Comparison of ENCODE assay signal across 10 mouse cellular contexts in genomic region chr3:88762401-88762831, GRCm38 (mm10). TPM values are rescaled to one million over a fixed set of nuclear protein-coding genes. Genes with fewer than 3 reads are reported as not detected.
DNase-seq lines count a peak whose midpoint lies in the region; ATAC-seq and TF ChIP-seq lines count a peak whose summit lies in the region.
"Had no signal": no experiment of that assay in that cellular context is flagged by ENCODE, and none has a peak within 500 bp of the region (broad histone marks: within the 10 kb centered on the region; RNA-seq: fewer than 3 reads in every experiment).

No protein-coding gene starts in this region.

- WGBS in hindbrain, embryonic 13.5 days: 41% methylated on average over 6 of the region's 6 CpGs
- 72% methylated on average over 6 of the region's 6 CpGs for WGBS in hindbrain, embryonic 11.5 days
- WGBS in forebrain, postnatal 0 days: 9% methylated on average over 6 of the region's 6 CpGs

- H3K4me2 ChIP-seq in hindbrain, embryonic 13.5 days: no peak overlapping the region
- H3K4me2 ChIP-seq in hindbrain, embryonic 11.5 days (replicated peaks; ENCODE audit: low read depth, low read length): no peak overlapping the region
- no peak overlapping the region for H3K4me2 ChIP-seq in CH12.LX (ENCODE audit: insufficient read depth, low read depth, poor library complexity, severe bottlenecking)
- H3K4me2 ChIP-seq in forebrain, postnatal 0 days (ENCODE audit: low read depth): no peak overlapping the region
- H3K4me2 ChIP-seq: lung, embryonic 15.5 days had no signal

- dilution Hi-C loops in CH12.LX (cut with MboI; ENCODE audit: extremely low pct_ligation_motif_present, extremely low pct_unique_long_range_greater_than_20kb, low sequenced_read_pairs): no loop called here

- no peak overlapping the region for H3K9ac ChIP-seq in hindbrain, embryonic 13.5 days
- no peak overlapping the region for H3K9ac ChIP-seq in hindbrain, embryonic 11.5 days (ENCODE audit: low read depth, low read length)
- H3K9ac ChIP-seq in CH12.LX (ENCODE audit: insufficient read depth, low read depth): no peak overlapping the region
- no peak overlapping the region for H3K9ac ChIP-seq in forebrain, postnatal 0 days
- H3K9ac ChIP-seq: lung, embryonic 15.5 days had no signal

- TF ChIP-seq RAD21 in CH12.LX (IDR thresholded peaks at IDR 0.05; ENCODE audit: low read depth, low read length): peak; percentile 87

- no peak for TF ChIP-seq EP300 in CH12.LX (IDR thresholded peaks at IDR 0.05; ENCODE audit: low read length)

- in situ Hi-C loops in CH12.LX (cut with MboI; ENCODE audit: low pct_ligation_motif_present, low pct_unique_long_range_greater_than_20kb, low sequenced_read_pairs): loop anchor here (10.0 kb wide), 1 partner anchor 172 kb away; no protein-coding TSS in a partner anchor

- no peaks in the 10 kb centered on the region for H3K79me2 ChIP-seq in CH12.LX (replicated peaks; ENCODE audit: control insufficient read depth, extremely low read depth, insufficient read depth, poor library complexity, severe bottlenecking)

- peak in 1 of 2 experiments; percentile 84; a peak in 2 of 4 replicates for TF ChIP-seq CTCF in CH12.LX (conservative IDR thresholded peaks at IDR 0.05 in 1 of 2, IDR thresholded peaks at IDR 0.05 in 1 of 2; ENCODE audit: low read depth in 2 of 2, low read length in 2 of 2)
- TF ChIP-seq CTCF in forebrain, postnatal 0 days (IDR thresholded peaks at IDR 0.05; ENCODE audit: low read depth): peak; percentile 39

- H3K4me1 ChIP-seq in hindbrain, embryonic 13.5 days (replicated peaks): peaks cover 49% of the 10 kb centered on the region
- peaks cover 3% of the 10 kb centered on the region; the same call in 1 of the 2 replicates for H3K4me1 ChIP-seq in hindbrain, embryonic 11.5 days (replicated peaks; ENCODE audit: control insufficient read depth, insufficient read depth, low read length)
- peaks cover 9 to 15% of the 10 kb centered on the region in 2 experiments for H3K4me1 ChIP-seq in CH12.LX (ENCODE audit: control insufficient read depth in 1 of 2, insufficient read depth in 2 of 2)
- no peaks in the 10 kb centered on the region for H3K4me1 ChIP-seq in forebrain, postnatal 0 days (ENCODE audit: insufficient read depth)

- H3K9me3 ChIP-seq in hindbrain, embryonic 13.5 days: no peaks in the 10 kb centered on the region
- H3K9me3 ChIP-seq in hindbrain, embryonic 11.5 days (ENCODE audit: control insufficient read depth, low read length): no peaks in the 10 kb centered on the region
- no peaks in the 10 kb centered on the region for H3K9me3 ChIP-seq in CH12.LX (replicated peaks; ENCODE audit: low read length)
- H3K9me3 ChIP-seq in forebrain, postnatal 0 days (ENCODE audit: low read length): no peaks in the 10 kb centered on the region
- H3K9me3 ChIP-seq: lung, embryonic 15.5 days had no signal

- H3K27me3 ChIP-seq in hindbrain, embryonic 13.5 days: no peaks in the 10 kb centered on the region
- no peaks in the 10 kb centered on the region for H3K27me3 ChIP-seq in hindbrain, embryonic 11.5 days (ENCODE audit: control insufficient read depth, insufficient read depth, low read length)
- H3K27me3 ChIP-seq in CH12.LX (replicated peaks): no peaks in the 10 kb centered on the region
- no peaks in the 10 kb centered on the region for H3K27me3 ChIP-seq in forebrain, postnatal 0 days (ENCODE audit: insufficient read depth, low read length)
- H3K27me3 ChIP-seq: lung, embryonic 15.5 days had no signal

- H3K36me3 ChIP-seq in hindbrain, embryonic 13.5 days: peaks cover 64% of the 10 kb centered on the region
- peaks cover 11% of the 10 kb centered on the region; the same call in 1 of the 2 replicates for H3K36me3 ChIP-seq in hindbrain, embryonic 11.5 days (ENCODE audit: control insufficient read depth, insufficient read depth, low read length)
- peaks cover 7 to 43% of the 10 kb centered on the region in 2 experiments for H3K36me3 ChIP-seq in CH12.LX (replicated peaks in 1 of 2; ENCODE audit: control insufficient read depth in 1 of 2, insufficient read depth in 1 of 2, low read length in 1 of 2)
- H3K36me3 ChIP-seq in forebrain, postnatal 0 days (ENCODE audit: insufficient read depth): peaks cover 54% of the 10 kb centered on the region
- H3K36me3 ChIP-seq: lung, embryonic 15.5 days had no signal

- ATAC-seq in CD4-positive, CD25-positive, alpha-beta regulatory T cell, adult 4 months: no peak
- no peak for ATAC-seq in hindbrain, embryonic 13.5 days (ENCODE audit: low FRiP score)
- ATAC-seq in hindbrain, embryonic 11.5 days (ENCODE audit: low FRiP score): no peak
- no peak for ATAC-seq in forebrain, postnatal 0 days

- TF ChIP-seq POLR2A in CH12.LX (IDR thresholded peaks at IDR 0.05; ENCODE audit: low read depth, low read length): no peak

- H3K4me3 ChIP-seq in hindbrain, embryonic 13.5 days: no peak overlapping the region
- H3K4me3 ChIP-seq in hindbrain, embryonic 11.5 days (ENCODE audit: low read depth, low read length): no peak overlapping the region
- no peak overlapping the region for H3K4me3 ChIP-seq in CH12.LX (replicated peaks in 1 of 3; ENCODE audit: low read depth in 2 of 3, low read length in 2 of 3, poor library complexity in 1 of 3)
- no peak overlapping the region for H3K4me3 ChIP-seq in forebrain, postnatal 0 days (ENCODE audit: low read depth, low read length)
- H3K4me3 ChIP-seq: lung, embryonic 15.5 days had no signal

- DNase-seq in CD4-positive, CD25-positive, alpha-beta regulatory T cell, adult 2 months (ENCODE audit: low read depth, low spot score): peak; percentile 57
- no peak for DNase-seq in hindbrain, embryonic 11.5 days (ENCODE audit: low spot score)
- DNase-seq in CH12.LX (ENCODE audit: extremely low read depth): no peak
- DNase-seq in forebrain, postnatal 0 days: peak; percentile 33
- no peak for DNase-seq in right cerebral cortex, postnatal 14 days
- DNase-seq in c-Kit-positive CD71-positive TER-119-positive erythroid progenitor cells, embryonic 14.5 days (ENCODE audit: low spot score): no peak
- DNase-seq: adrenal gland, adult 8-10 months had no signal

- peak overlapping the region; percentile 48 for H3K27ac ChIP-seq in hindbrain, embryonic 13.5 days
- no peak overlapping the region for H3K27ac ChIP-seq in hindbrain, embryonic 11.5 days (ENCODE audit: low read depth, low read length)
- H3K27ac ChIP-seq in CH12.LX (ENCODE audit: insufficient read depth, low read depth): no peak overlapping the region
- H3K27ac ChIP-seq in forebrain, postnatal 0 days (ENCODE audit: low read depth, low read length): no peak overlapping the region
- H3K27ac ChIP-seq: lung, embryonic 15.5 days had no signal

TF ChIP-seq in CH12.LX, 34 proteins besides CTCF, POLR2A, EP300 and RAD21:
- no peak for TF ChIP-seq MAZ (IDR thresholded peaks at IDR 0.05; ENCODE audit: low read depth, low read length)
- TF ChIP-seq JUN (IDR thresholded peaks at IDR 0.05; ENCODE audit: insufficient read depth, low read depth, low read length): no peak
- TF ChIP-seq USF2 (conservative IDR thresholded peaks at IDR 0.05; ENCODE audit: low read depth, low read length): no peak
- 0 out of 2 replicates have a peak, but pooled peaks have one; percentile 22 for TF ChIP-seq NRF1 (IDR thresholded peaks at IDR 0.05; ENCODE audit: low read depth, low read length)
- peak; percentile 70 for TF ChIP-seq MEF2A (IDR thresholded peaks at IDR 0.05; ENCODE audit: borderline replicate concordance, low read depth, low read length)
- TF ChIP-seq TCF12 (IDR thresholded peaks at IDR 0.05; ENCODE audit: low read depth, low read length): peak; percentile 40; the same call in 1 of the 2 replicates
- no peak for TF ChIP-seq ELF1 (IDR thresholded peaks at IDR 0.05; ENCODE audit: low read depth, low read length)
- no peak for TF ChIP-seq PAX5 (IDR thresholded peaks at IDR 0.05; ENCODE audit: low read length)
- no peak for TF ChIP-seq MAX (IDR thresholded peaks at IDR 0.05; ENCODE audit: low read length)
- peak; percentile 79 for TF ChIP-seq IRF4 (IDR thresholded peaks at IDR 0.05; ENCODE audit: low read depth, low read length)
- no peak for TF ChIP-seq NELFE (IDR thresholded peaks at IDR 0.05; ENCODE audit: low read depth, low read length)
- TF ChIP-seq SIN3A (IDR thresholded peaks at IDR 0.05; ENCODE audit: low read length): no peak
- TF ChIP-seq ETS1 (conservative IDR thresholded peaks at IDR 0.05; ENCODE audit: low read depth, low read length): peak; percentile 11; the same call in 1 of the 2 replicates
- TF ChIP-seq SMC3 (IDR thresholded peaks at IDR 0.05; ENCODE audit: low read depth, low read length): peak; percentile 56
- no peak for TF ChIP-seq HCFC1 (IDR thresholded peaks at IDR 0.05; ENCODE audit: low read depth, low read length)
- no peak for TF ChIP-seq ZC3H11A (IDR thresholded peaks at IDR 0.05; ENCODE audit: low read depth, low read length)
- no peak for TF ChIP-seq UBTF (IDR thresholded peaks at IDR 0.05; ENCODE audit: low read depth, low read length)
- no peak for TF ChIP-seq ZKSCAN1 (IDR thresholded peaks at IDR 0.05; ENCODE audit: borderline replicate concordance, low read depth, low read length)
TF ChIP-seq in CH12.LX: peak in this region for 6.

RNA-seq across cellular contexts. Expression of gene Syt11, which starts 12.5 kb away (rescaled TPM):
- polyA plus RNA-seq in CD4-positive, CD25-positive, alpha-beta regulatory T cell, adult 4 months (2017; shearing (Covaris generic)): 100 to 1,000 TPM in 1 of 2 experiments, 10 to 100 TPM in 1; 82.0 to 119 TPM
- 212 and 215 TPM in 2 replicates for polyA plus RNA-seq in hindbrain, embryonic 13.5 days (2015; fragmentation: Nextera tagmentation; extraction: Ambion mirVana)
- polyA plus RNA-seq in hindbrain, embryonic 11.5 days (2014; fragmentation: Nextera tagmentation; extraction: Ambion mirVana): 137 and 151 TPM in 2 replicates
- total RNA-seq in CH12.LX (2012; rRNA removed) (3.8 and 4.5 TPM in 2 replicates), CH12.LX (2014; rRNA removed) (5.4 and 5.7 TPM in 2 replicates)
- polyA plus RNA-seq in CH12.LX (2012; ENCODE audit: insufficient read length, low read depth): 8.2 and 8.8 TPM in 2 replicates
- 147 and 164 TPM in 2 replicates for total RNA-seq in forebrain, postnatal 0 days (2014; rRNA removed)
- polyA plus RNA-seq in forebrain, postnatal 0 days (2015; fragmentation: Nextera tagmentation; extraction: Ambion mirVana): 197 and 240 TPM in 2 replicates

RNA-seq across cellular contexts. Expression of gene Rit1, which starts 45.8 kb away (rescaled TPM):
- polyA plus RNA-seq in CD4-positive, CD25-positive, alpha-beta regulatory T cell, adult 4 months (2017; shearing (Covaris generic)): 10 to 100 TPM; 28.1 to 36.1 TPM
- 57.9 and 59.0 TPM in 2 replicates for polyA plus RNA-seq in hindbrain, embryonic 13.5 days (2015; fragmentation: Nextera tagmentation; extraction: Ambion mirVana)
- polyA plus RNA-seq in hindbrain, embryonic 11.5 days (2014; fragmentation: Nextera tagmentation; extraction: Ambion mirVana): 44.6 and 48.4 TPM in 2 replicates
- 21.4 and 23.7 TPM in 2 replicates for total RNA-seq in CH12.LX (2012; rRNA removed)
- 28.7 and 29.1 TPM in 2 replicates for total RNA-seq in CH12.LX (2014; rRNA removed)
- 18.4 and 20.6 TPM in 2 replicates for polyA plus RNA-seq in CH12.LX (2012; ENCODE audit: insufficient read length, low read depth)
- total RNA-seq in forebrain, postnatal 0 days (2014; rRNA removed): 58.2 and 61.2 TPM in 2 replicates
- 54.9 and 62.3 TPM in 2 replicates for polyA plus RNA-seq in forebrain, postnatal 0 days (2015; fragmentation: Nextera tagmentation; extraction: Ambion mirVana)

Comparison
In these comparisons a context has a peak if more than half of its experiments do, and no peak if none do; other contexts are left out.
1. DNase-seq: peak in CD4-positive, CD25-positive, alpha-beta regulatory T cell, adult 2 months (single experiment) and forebrain, postnatal 0 days (single experiment); none in hindbrain, embryonic 11.5 days (single experiment), CH12.LX (single experiment), right cerebral cortex, postnatal 14 days (single experiment) and c-Kit-positive CD71-positive TER-119-positive erythroid progenitor cells, embryonic 14.5 days (single experiment).